Mouse (Mus musculus): ENCODE measurements around the gene Trcg1. TPM values are rescaled to one million over a fixed set of nuclear protein-coding genes. Genes with fewer than 3 reads are reported as not detected.
A peak's percentile ranks its signal among the peaks of the same experiment; 100 is the strongest.

Trcg1 gene
- polyA plus RNA-seq, 1 experiment from 2014 or later = not detected

DNA sequence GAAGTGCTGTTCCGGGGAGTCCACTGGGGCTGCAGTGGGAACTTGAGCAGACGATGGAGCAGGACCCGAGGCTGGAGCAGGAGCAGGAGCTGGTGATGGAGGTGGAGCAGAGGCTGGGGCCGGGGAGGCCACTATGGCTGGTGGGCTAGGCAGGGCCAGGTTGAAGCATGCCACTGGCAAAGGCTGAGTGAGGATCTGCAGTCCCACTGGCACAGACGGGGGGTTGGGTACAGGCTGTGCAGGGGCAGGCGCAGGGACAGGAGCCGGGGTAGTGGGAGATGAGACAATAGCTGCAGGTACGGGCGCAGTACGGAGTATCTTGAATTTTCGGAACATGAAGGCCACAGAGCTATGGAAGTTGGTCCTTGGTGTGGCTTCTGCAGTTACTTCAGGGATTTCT lies 20.5 kb downstream of the Trcg1 start:
- no peak for ATAC-seq (ENCODE audit: low FRiP score, low read depth)
- Histone ChIP-seq H3K9me3 (no peaks in the 10 kb centered on the region), H3K4me1 (peaks cover 18% of the 10 kb centered on the region), H3K9ac (no peak overlapping the region), H3K27ac (no peak overlapping the region), H3K4me2 (replicated peaks) (no peak overlapping the region), H3K4me3 (no peak overlapping the region), H3K27me3 (no peaks in the 10 kb centered on the region), H3K36me3 (peaks cover 69% of the 10 kb centered on the region)
- WGBS = 92% methylated on average over 11 of the region's 11 CpGs

GRCm38 (mm10) chr9:57257627-57258026 lies 21.3 kb downstream of the Trcg1 start:
- Histone ChIP-seq H3K4me2 (replicated peaks) (no peak overlapping the region), H3K27ac (no peak overlapping the region), H3K27me3 (no peaks in the 10 kb centered on the region), H3K9me3 (no peaks in the 10 kb centered on the region), H3K4me3 (no peak overlapping the region), H3K9ac (no peak overlapping the region), H3K36me3 (peaks cover 62% of the 10 kb centered on the region), H3K4me1 (peaks cover 19% of the 10 kb centered on the region)
- ATAC-seq (ENCODE audit: low FRiP score, low read depth) = no peak
- WGBS = 95% methylated on average over 9 of the region's 9 CpGs

- peaks cover 41% of the 10 kb centered on the region for H3K36me3 ChIP-seq
- 0 out of 2 replicates have a peak, but pooled peaks have one; percentile 25 for ATAC-seq (ENCODE audit: low FRiP score, low read depth)
- no peak overlapping the region for H3K4me3 ChIP-seq
- WGBS = 5% methylated on average over 3 of the region's 3 CpGs
- H3K27ac ChIP-seq = no peak overlapping the region
- H3K9ac ChIP-seq = no peak overlapping the region
- no peaks in the 10 kb centered on the region; the same call in none of the 2 replicates for H3K27me3 ChIP-seq
- peaks cover 21% of the 10 kb centered on the region for H3K4me1 ChIP-seq
- H3K4me2 ChIP-seq (replicated peaks) = peak overlapping the region; percentile 98; the same call in 1 of the 2 replicates
- H3K9me3 ChIP-seq = no peaks in the 10 kb centered on the region
Measured at GRCm38 (mm10) chr9:57259736-57260135, 23.4 kb downstream of the Trcg1 start.

DNA sequence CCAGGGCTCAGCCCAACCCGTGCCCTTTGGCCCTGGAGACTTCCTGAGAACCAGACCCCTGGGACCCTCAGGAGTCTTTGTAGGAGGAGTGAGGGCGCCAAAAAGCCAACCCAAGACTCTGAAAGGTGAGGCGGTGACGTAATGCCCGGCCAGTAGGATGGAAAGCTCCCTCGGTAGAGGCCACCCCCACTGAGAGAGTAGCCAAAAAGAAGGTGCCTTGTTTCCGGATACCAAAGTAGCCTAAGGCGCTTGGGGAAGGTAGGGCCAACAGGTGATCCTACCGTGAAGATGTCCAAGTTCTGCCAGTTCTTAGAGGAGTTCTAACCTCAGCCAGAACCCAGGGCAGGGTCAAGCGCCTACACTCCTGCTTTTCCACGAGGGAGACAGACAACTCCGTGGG lies 24.6 kb downstream of the Trcg1 start:
- Histone ChIP-seq H3K4me1 (peaks cover 23% of the 10 kb centered on the region), H3K27me3 (no peaks in the 10 kb centered on the region; the same call in none of the 2 replicates), H3K4me2 (replicated peaks) (peak overlapping the region; percentile 98), H3K27ac (no peak overlapping the region), H3K4me3 (peak overlapping the region; percentile 82), H3K36me3 (peaks cover 31% of the 10 kb centered on the region), H3K9ac (peak overlapping the region; percentile 88), H3K9me3 (no peaks in the 10 kb centered on the region)
- 16% methylated on average over 12 of the region's 12 CpGs for WGBS
- ATAC-seq (ENCODE audit: low FRiP score, low read depth) = no peak

DNA sequence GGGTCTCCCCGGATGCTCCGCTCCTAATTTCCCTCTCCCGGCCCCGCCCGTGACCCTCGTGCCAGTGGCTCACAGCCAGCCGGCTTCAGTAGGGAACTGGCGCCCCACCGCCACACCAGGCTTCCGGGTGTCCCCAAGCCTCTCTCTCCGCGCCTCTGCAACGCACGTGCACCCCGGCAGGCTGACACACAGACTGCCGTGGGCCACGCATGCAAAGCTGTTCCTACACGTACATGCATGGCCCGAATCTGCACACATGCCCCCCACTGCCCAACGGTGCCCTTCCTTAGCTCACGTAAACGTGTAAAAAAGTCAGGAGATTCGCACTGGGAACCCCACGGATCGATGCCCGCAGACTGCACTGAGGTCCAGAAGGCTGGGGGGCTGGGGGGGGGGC lies 25.2 kb downstream of the Trcg1 start:
- Histone ChIP-seq H3K9ac (peak overlapping the region; percentile 88), H3K36me3 (peaks cover 25% of the 10 kb centered on the region), H3K4me2 (replicated peaks) (peak overlapping the region; percentile 98), H3K27me3 (no peaks in the 10 kb centered on the region; the same call in none of the 2 replicates), H3K27ac (peak overlapping the region; percentile 77; the same call in 1 of the 2 replicates), H3K4me3 (peak overlapping the region; percentile 82), H3K9me3 (no peaks in the 10 kb centered on the region), H3K4me1 (peaks cover 25% of the 10 kb centered on the region)
- peak; percentile 25; the same call in 1 of the 2 replicates for ATAC-seq (ENCODE audit: low FRiP score, low read depth)
- 0% methylated on average over 26 of the region's 26 CpGs for WGBS

DNA sequence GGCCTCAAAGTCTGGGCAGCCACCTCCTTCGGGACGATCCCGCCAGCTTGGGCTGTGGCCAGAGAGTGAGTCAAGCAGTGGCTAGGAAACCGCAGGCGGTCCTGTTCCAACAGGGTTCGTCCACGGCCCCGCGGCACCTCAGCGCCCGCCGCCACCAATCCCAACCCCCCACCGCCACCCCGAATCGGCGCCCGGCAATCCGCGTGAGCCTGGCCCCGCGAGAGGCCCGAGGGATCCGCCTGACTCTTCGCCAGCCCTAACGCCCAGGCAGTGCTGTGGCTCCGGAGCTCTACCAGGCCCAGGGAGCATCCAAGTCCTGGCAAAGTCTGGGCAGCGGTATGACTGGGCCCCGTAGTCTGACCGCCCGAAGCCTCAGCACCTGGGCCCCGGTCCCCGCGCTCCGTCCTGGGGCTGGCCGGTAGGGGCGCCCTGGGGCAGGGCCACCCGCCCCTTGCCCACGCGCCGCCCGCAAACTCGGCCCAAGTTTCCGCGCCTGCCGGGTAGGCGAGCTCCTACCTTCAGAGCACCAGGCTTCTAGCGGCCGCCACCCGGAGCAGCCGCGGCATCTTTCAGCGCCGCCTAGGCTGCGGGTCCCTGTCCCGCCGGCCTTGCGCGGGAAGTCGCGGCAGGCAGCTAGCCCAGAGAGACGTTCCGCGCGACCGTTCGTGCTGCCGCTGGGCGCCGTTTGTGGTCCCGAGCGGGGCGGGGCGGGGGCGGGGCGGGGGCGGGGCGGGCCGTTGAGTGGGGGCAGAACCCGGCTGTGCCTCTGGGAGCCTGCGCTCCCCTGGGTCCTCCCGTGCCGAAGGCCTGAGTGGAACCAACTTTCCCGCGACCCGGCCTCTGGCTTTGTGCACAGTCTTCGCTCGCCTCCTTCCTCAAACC lies 25.8 kb downstream of the Trcg1 start, which contains the start of gene 1700017B05Rik:
Gene 1700017B05Rik, minus strand, starts transcription at position 700 of the 882 bp plus-strand sequence.
- peak; percentile 80 for ATAC-seq (ENCODE audit: low FRiP score, low read depth)
- H3K4me1 ChIP-seq = peaks cover 25% of the 10 kb centered on the region
- peak within 1 kb of the TSS; percentile 82 for H3K4me3 ChIP-seq
- H3K4me2 ChIP-seq (replicated peaks) = peak within 1 kb of the TSS; percentile 98
- H3K27me3 ChIP-seq = no peaks in the 10 kb centered on the region; the same call in none of the 2 replicates
- WGBS = under 1% methylated on average over 82 of the region's 87 CpGs
- no peaks in the 10 kb centered on the region for H3K9me3 ChIP-seq
- peak within 1 kb of the TSS; percentile 88 for H3K9ac ChIP-seq
- peaks cover 19% of the 10 kb centered on the region for H3K36me3 ChIP-seq
- peak within 1 kb of the TSS; percentile 77 for H3K27ac ChIP-seq

- Histone ChIP-seq H3K4me1 (peaks cover 29% of the 10 kb centered on the region), H3K9me3 (no peaks in the 10 kb centered on the region), H3K4me3 (peak overlapping the region; percentile 82), H3K27ac (no peak overlapping the region), H3K4me2 (replicated peaks) (peak overlapping the region; percentile 98), H3K27me3 (peaks cover 3% of the 10 kb centered on the region), H3K36me3 (peaks cover 10% of the 10 kb centered on the region), H3K9ac (peak overlapping the region; percentile 88)
- no peak for ATAC-seq (ENCODE audit: low FRiP score, low read depth)
- WGBS = 51% methylated on average over 13 of the region's 13 CpGs
Measured at GRCm38 (mm10) chr9:57262795-57263684, 26.7 kb downstream of the Trcg1 start.

DNA sequence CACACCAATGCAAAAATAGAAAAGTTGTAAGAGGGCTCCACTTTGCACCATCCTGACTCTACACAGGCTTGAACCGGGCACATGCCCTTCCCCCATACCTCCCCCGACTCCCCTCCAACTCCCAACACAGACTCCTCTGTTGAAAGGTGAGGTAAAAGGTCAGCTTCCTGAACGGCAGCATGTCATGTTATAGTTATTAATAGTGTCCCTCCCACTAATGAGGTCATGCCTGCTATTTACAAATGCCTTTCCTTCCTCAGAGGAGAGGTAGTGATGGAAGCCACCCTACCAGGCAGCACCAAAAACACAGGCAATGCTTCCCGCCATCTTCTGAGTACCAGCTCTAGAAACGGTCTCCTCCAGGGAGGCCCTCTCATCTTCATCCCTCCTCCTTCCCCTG lies 28.8 kb downstream of the Trcg1 start:
- no peak for ATAC-seq (ENCODE audit: low FRiP score, low read depth)
- WGBS = 27% methylated on average over 5 of the region's 5 CpGs
- Histone ChIP-seq H3K27ac (no peak overlapping the region), H3K4me2 (replicated peaks) (no peak overlapping the region), H3K4me3 (no peak overlapping the region), H3K27me3 (peaks cover 10% of the 10 kb centered on the region), H3K9ac (no peak overlapping the region), H3K36me3 (no peaks in the 10 kb centered on the region), H3K4me1 (peaks cover 29% of the 10 kb centered on the region), H3K9me3 (no peaks in the 10 kb centered on the region)

GRCm38 (mm10) chr9:57267421-57267820 lies 31.1 kb downstream of the Trcg1 start:
- ATAC-seq (ENCODE audit: low FRiP score, low read depth) = no peak
- Histone ChIP-seq H3K36me3 (no peaks in the 10 kb centered on the region), H3K4me2 (replicated peaks) (no peak overlapping the region), H3K27me3 (peaks cover 19% of the 10 kb centered on the region), H3K9me3 (no peaks in the 10 kb centered on the region), H3K4me1 (peaks cover 20% of the 10 kb centered on the region; the same call in 1 of the 2 replicates), H3K4me3 (no peak overlapping the region), H3K27ac (no peak overlapping the region), H3K9ac (no peak overlapping the region)
- WGBS = 31% methylated on average over 5 of the region's 5 CpGs

DNA sequence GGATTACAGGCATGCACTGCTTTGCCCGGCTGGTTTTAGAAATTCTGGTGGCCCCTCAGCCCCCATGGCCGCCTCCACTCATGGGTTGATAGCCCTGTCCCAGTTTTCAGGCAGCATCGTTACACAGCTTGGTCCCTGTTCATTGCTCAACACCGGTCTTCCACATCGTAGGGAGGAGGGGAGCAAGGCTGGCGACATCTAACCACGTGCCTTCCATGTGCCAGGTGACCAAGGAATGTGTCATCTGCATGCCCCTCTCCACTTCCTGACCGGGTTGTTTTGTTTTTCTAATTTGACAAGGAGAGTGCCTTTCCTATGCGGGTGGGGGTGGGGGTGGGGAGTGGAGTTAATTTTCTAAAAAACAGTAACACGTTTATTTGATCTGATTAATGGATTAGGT lies 31.7 kb downstream of the Trcg1 start:
- 14% methylated on average over 10 of the region's 10 CpGs for WGBS
- no peak for ATAC-seq (ENCODE audit: low FRiP score, low read depth)
- H3K9ac ChIP-seq = no peak overlapping the region

GRCm38 (mm10) chr9:57268575-57268974 lies 32.2 kb downstream of the Trcg1 start:
- no peak overlapping the region for H3K4me2 ChIP-seq (replicated peaks)
- no peak for ATAC-seq (ENCODE audit: low FRiP score, low read depth)
- peaks cover 17% of the 10 kb centered on the region; the same call in 1 of the 2 replicates for H3K4me1 ChIP-seq
- WGBS = 10% methylated on average over 3 of the region's 3 CpGs
- H3K27ac ChIP-seq = no peak overlapping the region
- peaks cover 19% of the 10 kb centered on the region for H3K27me3 ChIP-seq
- no peak overlapping the region for H3K4me3 ChIP-seq
- H3K9me3 ChIP-seq = no peaks in the 10 kb centered on the region
- no peak overlapping the region for H3K9ac ChIP-seq
- H3K36me3 ChIP-seq = no peaks in the 10 kb centered on the region

More for the DNA sequence above, 31.7 kb downstream of the Trcg1 start:
- H3K4me1 ChIP-seq = peaks cover 17% of the 10 kb centered on the region; the same call in 1 of the 2 replicates
- no peaks in the 10 kb centered on the region for H3K36me3 ChIP-seq
- no peak overlapping the region for H3K4me2 ChIP-seq (replicated peaks)
- no peak overlapping the region for H3K4me3 ChIP-seq
- peaks cover 19% of the 10 kb centered on the region for H3K27me3 ChIP-seq
- H3K27ac ChIP-seq = no peak overlapping the region
- no peaks in the 10 kb centered on the region for H3K9me3 ChIP-seq
